Mouse (Mus musculus): ENCODE data around the gene Gpd1l.

- TF ChIP-seq CTCF (IDR thresholded peaks at IDR 0.05; ENCODE audit: extremely low read depth, insufficient read length, insufficient replicate concordance, low read depth, low read length) (no peak), POLR2A (IDR thresholded peaks at IDR 0.05; ENCODE audit: low read depth, low read length) (no peak)
Measured at GRCm38 (mm10) chr9:114855327-114855726, 78.5 kb downstream of the Gpd1l start.
